Mouse (Mus musculus) intestine, embryonic 16.5 days (tissue): ENCODE measurements at regions not wholly inside any gene's neighbourhood (a gene's known extent, or its start where the extent isn't known, plus 50 kb on each side); places are given as distances from the start of the nearest gene placed in this dataset.

Experiments used
- ATAC-seq: fragments of 200-750 bp; cut with Nextera tagmentation; 2 replicates; pipeline ENCODE4 v1.8.0; 2017; ENCODE audit warnings: moderate TSS enrichment, moderate library complexity
- H3K27ac ChIP-seq: fragments of 300-500 bp; sonication (generic); 2 replicates; pipeline ENCODE4 v1.5.1; 2014; ENCODE audit warnings: mild to moderate bottlenecking, low read length
- H3K27me3 ChIP-seq: fragments of 300-500 bp; sonication (generic); replicated peaks from 2 replicates; pipeline ENCODE4 v1.6.1; 2014; ENCODE audit warnings: low read length, control low read depth, mixed read lengths; ENCODE audit not compliant: control insufficient read depth, insufficient read depth
- H3K36me3 ChIP-seq: fragments of 300-500 bp; sonication (generic); 2 replicates; pipeline ENCODE4 v1.6.1; 2014; ENCODE audit warnings: low read length, control low read depth; ENCODE audit not compliant: control insufficient read depth, insufficient read depth
- H3K4me1 ChIP-seq: fragments of 300-500 bp; sonication (generic); 2 replicates; pipeline ENCODE4 v1.6.1; 2014; ENCODE audit warnings: low read length, control low read depth, mixed read lengths; ENCODE audit not compliant: control insufficient read depth, insufficient read depth
- H3K4me2 ChIP-seq: fragments of 300-500 bp; sonication (generic); 2 replicates; pipeline ENCODE4 v1.6.1; 2014; ENCODE audit warnings: low read depth, low read length, control low read depth
- H3K4me3 ChIP-seq: fragments of 300-500 bp; sonication (generic); 2 replicates; pipeline ENCODE4 v1.5.1; 2014; ENCODE audit warnings: mild to moderate bottlenecking, low read length
- H3K9ac ChIP-seq: fragments of 300-500 bp; sonication (generic); 2 replicates; pipeline ENCODE4 v1.6.1; 2014; ENCODE audit warnings: low read depth, low read length
- H3K9me3 ChIP-seq: fragments of 300-500 bp; sonication (generic); 2 replicates; pipeline ENCODE4 v1.6.1; 2016; ENCODE audit warnings: low read length, control low read depth; ENCODE audit not compliant: control insufficient read depth
- WGBS: fragments of 180-500 bp; shearing (Covaris S2); extraction: QIAGEN DNeasy Blood & Tissue Kit; methylation state at CpG from one replicate; pipeline ENCODE4 v1.1.7; 2014; 5-methylcytosine and 5-hydroxymethylcytosine counted together

GRCm38 (mm10) chr3:73323214-73323613, 265.6 kb upstream of the Slitrk3 start:
- no peak overlapping the region for H3K9ac ChIP-seq
- no peak overlapping the region for H3K27ac ChIP-seq
- H3K4me2 ChIP-seq: no peak overlapping the region
- WGBS: 76% methylated on average over 1 of the region's 1 CpGs
- no peaks in the 10 kb centered on the region for H3K4me1 ChIP-seq
- H3K36me3 ChIP-seq: no peaks in the 10 kb centered on the region
- no peak for ATAC-seq
- H3K9me3 ChIP-seq: no peaks in the 10 kb centered on the region
- H3K27me3 ChIP-seq: no peaks in the 10 kb centered on the region
- no peak overlapping the region for H3K4me3 ChIP-seq
